Mouse (Mus musculus) MN1 (cell line): ENCODE measurements around the gene 1700030J22Rik.

Experiments used
- DNase-seq: peaks from one replicate; pipeline ENCODE4 v3.0.0-alpha.2; 2016; ENCODE audit warnings: low spot score

1700030J22Rik gene

DNA sequence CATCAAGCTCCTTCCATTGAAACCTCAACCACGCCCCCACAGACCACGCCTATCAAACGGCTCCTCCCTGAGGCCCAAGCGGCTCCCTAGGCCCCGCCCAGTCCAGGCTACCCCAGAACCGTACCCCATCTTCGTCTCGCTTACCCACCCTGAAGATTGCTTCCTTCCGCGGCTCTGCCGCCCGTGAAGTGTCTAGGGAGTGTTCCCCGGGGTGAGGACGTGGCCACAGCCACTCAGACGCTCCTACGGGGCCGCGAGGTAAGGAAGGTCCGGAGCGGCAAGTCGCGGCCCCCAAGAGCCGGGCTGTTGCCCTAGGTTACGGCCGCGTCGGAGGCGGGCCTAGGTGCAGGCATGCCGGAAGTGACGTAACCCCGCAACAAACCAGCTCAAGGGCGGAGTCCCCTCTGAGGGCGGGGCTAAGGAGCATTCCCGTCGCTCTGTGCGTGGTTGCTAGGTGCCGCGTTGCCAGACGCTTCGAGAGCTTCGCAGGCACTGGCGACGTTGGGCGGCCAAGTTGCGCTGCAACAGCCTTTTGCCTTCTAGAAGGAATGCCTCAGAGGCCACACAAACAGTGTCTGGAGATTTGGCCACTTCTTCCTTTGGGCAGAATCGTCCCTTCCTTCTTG lies at the start of gene 1700030J22Rik:
TSS of gene 1700030J22Rik (minus strand) at position 329 of the 626 bp plus-strand sequence.
- DNase-seq = peak; percentile 100

DNA sequence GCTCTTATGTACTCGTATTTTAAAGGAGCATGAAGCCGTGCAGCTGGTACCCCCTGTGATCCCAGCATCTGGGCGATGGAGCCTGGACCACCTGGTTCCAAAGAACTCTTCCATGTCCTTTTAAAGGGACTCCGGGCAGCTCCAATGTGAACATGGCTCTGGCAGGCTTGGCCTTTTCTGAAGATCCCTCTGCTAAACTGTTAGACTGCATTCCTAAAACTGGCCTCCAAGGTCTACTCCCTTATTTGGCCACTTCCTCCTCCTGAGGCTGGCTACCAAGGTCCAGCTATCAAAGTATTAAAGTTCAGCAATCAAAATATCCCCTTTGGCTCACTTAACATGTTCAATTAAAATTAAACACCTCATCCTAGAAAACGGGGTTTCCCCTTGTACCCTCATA lies 48.8 kb upstream of the 1700030J22Rik start:
- DNase-seq = no peak

DNA sequence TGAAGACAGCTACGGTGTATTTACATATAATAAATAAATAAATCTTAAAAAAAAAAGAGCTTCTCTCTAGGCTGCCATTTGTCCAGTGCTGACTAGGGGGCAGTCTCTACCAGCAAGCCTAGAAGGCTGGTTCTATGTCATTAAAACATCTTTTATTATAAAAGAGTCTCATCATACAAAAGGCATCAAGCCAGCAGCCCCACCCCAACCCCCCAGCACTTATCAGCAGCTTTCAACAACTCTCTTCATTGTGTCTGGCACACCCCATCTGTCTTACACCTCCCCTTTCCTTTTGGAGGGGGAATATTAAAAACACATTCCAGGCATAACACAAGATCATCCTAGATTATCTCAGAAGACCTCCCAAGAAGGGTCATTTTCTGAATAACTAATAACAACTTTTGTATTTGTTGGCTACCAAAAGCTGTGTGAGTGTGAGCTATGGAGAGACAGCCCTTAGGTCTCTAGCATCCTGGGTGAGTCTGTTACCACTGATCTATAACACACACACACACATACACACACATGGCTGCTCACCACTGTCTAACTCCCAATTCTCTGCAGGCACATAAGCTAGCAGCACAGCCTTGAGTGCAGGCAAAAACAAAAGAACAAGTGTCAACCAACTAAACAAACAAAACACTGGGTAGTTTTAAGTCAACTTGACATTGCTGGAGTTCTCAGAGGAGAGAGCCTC lies 43.7 kb upstream of the 1700030J22Rik start:
- no peak for DNase-seq

DNA sequence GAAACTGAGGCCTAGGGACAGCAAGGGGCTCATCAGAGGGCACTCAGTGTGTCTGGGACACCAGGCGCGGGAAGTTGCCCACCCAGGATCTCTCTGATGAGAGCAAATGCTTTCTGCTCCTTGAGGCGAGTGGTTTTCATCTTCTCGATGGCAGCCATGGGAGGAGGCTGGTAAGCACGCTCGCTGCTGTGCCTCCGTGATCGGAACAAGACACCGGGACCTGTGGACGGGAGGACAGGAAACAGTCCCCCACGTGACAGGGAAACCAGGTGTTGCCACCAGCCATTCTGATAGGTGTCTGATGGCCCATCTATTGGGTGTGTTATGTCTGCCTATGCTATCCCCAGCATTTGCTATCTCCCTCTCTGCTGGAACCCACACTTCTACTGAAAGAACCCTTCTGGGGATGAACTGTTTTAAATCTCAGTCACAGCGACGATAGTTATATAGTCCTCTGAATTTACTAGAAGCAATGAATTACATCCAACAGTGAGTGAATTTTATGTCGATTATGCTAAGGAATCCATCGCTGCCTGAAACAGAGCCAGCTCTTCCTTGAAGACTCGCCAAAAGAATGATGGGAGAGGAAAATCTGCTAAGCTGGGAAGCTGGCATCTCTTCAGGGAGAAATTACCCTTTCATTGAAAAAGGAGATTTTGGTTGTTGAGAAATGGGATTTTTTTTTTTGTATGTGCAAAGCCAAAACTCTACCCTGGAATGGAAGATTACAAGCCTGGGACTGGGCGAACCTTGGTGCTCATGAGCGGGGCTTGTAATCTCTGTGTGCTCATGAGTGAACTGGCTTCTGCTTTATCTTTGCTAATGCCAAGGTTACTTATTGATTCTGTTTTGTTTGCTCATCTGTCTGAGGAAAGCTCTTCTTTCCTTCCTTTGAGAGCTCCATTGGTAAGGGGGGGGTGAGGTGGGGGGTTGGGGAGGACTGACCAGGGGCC lies 40.8 kb upstream of the 1700030J22Rik start:
- no peak for DNase-seq

DNA sequence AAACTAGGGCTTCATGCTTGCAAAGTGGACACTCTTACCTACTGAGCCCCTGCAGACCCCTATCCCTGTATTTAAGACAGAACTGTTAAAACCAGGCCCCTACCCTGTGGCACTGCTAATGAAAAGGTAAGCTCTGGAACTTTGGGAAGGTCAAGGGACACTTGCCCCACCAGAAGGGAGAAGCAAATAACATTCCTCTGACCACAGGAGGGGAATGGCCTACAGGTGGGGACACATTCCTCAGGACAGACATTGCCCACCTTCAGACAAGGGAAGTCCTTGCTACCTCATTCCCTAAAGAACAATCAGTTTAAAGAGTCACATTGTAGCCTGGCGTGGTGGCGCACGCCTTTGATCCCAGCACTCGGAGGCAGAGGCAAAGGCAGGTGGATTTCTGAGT lies 39.1 kb upstream of the 1700030J22Rik start:
- no peak for DNase-seq

GRCm38 (mm10) chr8:117017006-117017405 lies 38.2 kb upstream of the 1700030J22Rik start:
- no peak for DNase-seq

DNA sequence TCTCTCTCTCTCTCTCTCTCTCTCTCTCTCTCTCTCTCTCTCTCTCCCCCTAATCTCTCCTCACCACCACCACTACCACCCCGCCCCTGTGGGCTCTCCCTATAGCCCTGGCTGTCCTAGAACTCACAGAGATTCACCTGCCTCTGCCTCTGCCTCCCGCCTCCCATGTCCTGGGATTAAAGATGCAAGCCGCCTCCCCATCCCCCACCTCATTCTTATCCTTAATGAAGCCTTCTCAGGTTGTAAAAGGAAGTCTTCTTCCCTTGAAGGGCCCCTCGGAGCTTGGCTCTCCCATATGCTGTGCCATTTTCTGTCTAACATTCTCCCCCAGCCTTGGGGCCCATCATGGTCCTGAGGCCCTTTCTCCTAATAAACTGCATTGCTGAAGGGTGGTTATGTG lies 36.9 kb upstream of the 1700030J22Rik start:
- DNase-seq = no peak

GRCm38 (mm10) chr8:117011366-117011765 lies 32.6 kb upstream of the 1700030J22Rik start:
- no peak for DNase-seq

GRCm38 (mm10) chr8:116994016-116994716 lies 15.4 kb upstream of the 1700030J22Rik start:
- DNase-seq = peak; percentile 44

DNA sequence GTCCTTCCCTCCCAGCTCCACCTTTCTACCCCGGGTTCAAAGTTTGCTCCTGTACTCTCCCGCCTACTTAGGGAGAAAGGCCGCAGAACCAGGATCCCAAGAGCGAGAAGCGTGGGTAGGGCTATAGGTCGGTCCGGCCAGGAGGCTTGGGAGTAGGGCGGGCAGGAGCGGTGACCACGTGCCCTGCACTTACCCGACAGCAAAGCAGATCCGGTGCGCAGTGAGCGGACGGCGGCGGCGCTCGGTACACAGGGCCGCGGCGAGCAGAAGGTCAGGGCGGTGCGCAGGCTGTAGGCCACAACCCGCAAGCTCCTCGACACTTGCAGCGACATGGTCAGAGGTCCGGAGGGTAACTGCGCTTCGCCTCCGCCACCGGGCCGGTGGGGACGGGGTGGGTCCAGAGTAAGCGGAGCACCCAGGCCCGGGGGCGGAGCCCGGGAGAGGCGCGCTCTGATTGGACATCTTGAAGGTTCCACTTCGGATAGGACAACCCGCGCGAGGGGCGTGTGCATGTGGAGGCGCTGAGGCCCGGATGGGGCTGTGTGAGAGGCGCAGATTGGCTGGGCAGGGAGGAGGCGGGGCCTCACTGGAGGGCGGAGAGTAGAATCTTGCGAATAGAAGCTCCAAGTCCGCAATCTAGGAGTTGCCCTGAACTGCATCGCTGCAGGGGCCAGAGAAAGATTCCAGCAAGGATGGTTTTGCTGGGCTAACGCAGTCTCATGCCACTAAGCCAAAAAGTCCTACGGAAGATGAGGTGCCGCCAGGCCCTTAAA lies 14.5 kb upstream of the 1700030J22Rik start, which contains the start of gene Gcsh:
TSS of gene Gcsh (minus strand) at position 443 of the 773 bp plus-strand sequence.
- peak; percentile 100 for DNase-seq

DNA sequence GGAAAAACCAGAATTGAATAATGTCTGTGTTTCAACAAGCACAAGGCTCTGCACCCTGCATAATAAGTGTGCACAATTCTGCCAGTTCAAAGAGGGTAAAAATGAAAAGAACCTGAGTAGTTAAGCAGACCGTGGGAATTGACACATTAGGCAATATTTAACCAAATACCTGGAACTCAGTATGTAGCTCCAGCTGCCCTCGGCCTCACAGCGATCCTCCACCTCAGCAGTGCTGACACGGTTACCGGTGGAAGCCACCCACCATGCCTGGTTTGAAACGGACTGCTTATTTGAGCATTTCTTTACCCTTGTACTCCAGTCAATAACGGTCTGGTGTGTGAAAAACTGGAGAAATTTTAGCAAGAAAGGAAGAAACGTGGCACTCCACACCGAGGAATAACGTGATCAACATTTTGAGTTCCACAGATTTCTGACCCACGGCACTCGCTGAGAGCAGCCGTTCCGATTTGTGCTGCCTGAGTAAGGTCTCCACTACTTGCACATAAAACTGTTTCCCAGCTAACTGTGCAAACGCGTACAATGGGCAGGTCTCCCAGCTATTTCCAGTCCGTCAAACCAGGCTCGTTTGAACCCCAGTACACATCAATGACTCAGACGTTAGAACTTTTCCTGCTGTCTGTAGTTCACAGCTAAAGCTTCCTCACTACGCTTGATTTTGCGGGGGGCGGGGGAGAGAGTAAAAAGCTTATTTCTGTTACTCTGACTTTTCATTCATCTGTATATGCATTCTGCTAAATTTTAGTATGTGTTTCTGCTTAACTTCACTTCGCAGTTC lies 13.6 kb upstream of the 1700030J22Rik start:
- peak; percentile 23 for DNase-seq

- DNase-seq = no peak
Observed at GRCm38 (mm10) chr8:116991241-116991640, 12.5 kb upstream of the 1700030J22Rik start.

DNA sequence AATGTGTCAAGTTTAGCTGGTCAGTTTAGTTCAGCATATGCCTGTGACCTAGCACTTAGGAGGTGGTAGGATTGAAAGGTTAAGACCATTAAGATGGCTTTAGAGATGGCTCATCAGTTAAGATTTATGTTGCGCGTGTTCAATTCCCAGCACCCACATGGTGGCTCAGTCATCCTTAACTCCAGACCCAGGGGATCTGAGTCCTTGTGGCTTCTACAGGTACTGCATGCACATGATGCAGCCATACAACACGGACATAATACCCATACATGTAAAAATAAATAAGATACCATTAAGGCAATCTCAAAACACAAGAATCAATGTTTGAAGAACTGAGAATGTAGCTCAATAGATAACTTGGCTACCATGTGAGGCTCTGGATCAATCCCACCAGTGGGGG lies 11.1 kb upstream of the 1700030J22Rik start:
- no peak for DNase-seq

- peak; percentile 78 for DNase-seq
Observed at GRCm38 (mm10) chr8:116980117-116980516, 1.4 kb upstream of the 1700030J22Rik start.

GRCm38 (mm10) chr8:116978052-116978451 lies 707 bp downstream of the 1700030J22Rik start:
- DNase-seq = peak; percentile 47

- no peak for DNase-seq
Observed at GRCm38 (mm10) chr8:116975606-116976005, 3.2 kb downstream of the 1700030J22Rik start.

GRCm38 (mm10) chr8:116975066-116975465 lies 3.7 kb downstream of the 1700030J22Rik start:
- DNase-seq = no peak

DNA sequence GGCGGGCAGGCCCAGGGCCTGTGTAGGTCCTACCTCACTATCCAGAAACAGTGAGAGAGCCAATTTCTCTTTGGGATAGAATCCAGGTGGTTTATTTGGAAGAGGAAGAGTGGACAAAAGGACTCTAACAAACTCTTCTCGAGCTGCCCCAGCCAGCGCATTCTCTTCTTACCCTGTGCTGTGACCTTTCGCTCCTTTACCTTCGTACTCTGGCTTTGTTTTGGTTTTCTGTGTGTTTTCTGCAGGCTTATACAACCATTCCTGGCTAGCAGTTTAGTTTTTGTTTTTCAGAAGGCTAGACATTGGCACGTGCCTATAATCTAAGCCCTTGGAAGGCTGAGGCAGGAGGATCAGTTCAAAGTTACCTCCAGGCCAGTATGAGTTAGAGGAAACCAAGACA lies 9.2 kb downstream of the 1700030J22Rik start:
- no peak for DNase-seq

- DNase-seq = no peak
Observed at GRCm38 (mm10) chr8:116954415-116954814, 24.3 kb downstream of the 1700030J22Rik start.

GRCm38 (mm10) chr8:116952428-116952827 lies 26.3 kb downstream of the 1700030J22Rik start:
- DNase-seq = no peak
